Mouse (Mus musculus) small intestine, adult 2 months (tissue): ENCODE results near the gene Polr3g. TPM values are rescaled to one million over a fixed set of nuclear protein-coding genes. Genes with fewer than 3 reads are reported as not detected.
"Not testable (repeated sequence)": the region's sequence is repeated elsewhere in the genome, so short reads cannot be mapped to it uniquely, and the experiment has no call there.

Source experiments
- H3K27ac ChIP-seq: fragments of 200-500 bp; 2 replicates; pipeline ENCODE4 v1.5.1; 2012; ENCODE audit warnings: low read depth, low read length, control low read depth, inconsistent platforms; ENCODE audit not compliant: insufficient read depth
- H3K27me3 ChIP-seq: fragments of 200-500 bp; 2 replicates; pipeline ENCODE4 v1.6.1; 2012; ENCODE audit warnings: mild to moderate bottlenecking, moderate library complexity, low read length, inconsistent platforms; ENCODE audit not compliant: control insufficient read depth, insufficient read depth
- H3K36me3 ChIP-seq: fragments of 200-500 bp; 2 replicates; pipeline ENCODE4 v1.6.1; 2012; ENCODE audit warnings: mild to moderate bottlenecking, low read length, control low read depth, inconsistent platforms; ENCODE audit not compliant: control insufficient read depth, insufficient read depth
- H3K4me1 ChIP-seq: fragments of 200-500 bp; 2 replicates; pipeline ENCODE4 v1.6.1; 2012; ENCODE audit warnings: low read length, inconsistent platforms, mixed read lengths; ENCODE audit not compliant: control insufficient read depth, insufficient read depth, insufficient read length
- H3K4me3 ChIP-seq: fragments of 200-500 bp; 2 replicates; pipeline ENCODE4 v1.5.1; 2012; ENCODE audit warnings: low read depth, mild to moderate bottlenecking, control low read depth, inconsistent platforms, low read length, moderate library complexity
- CTCF ChIP-seq: fragments of 200-500 bp; IDR thresholded peaks from 2 replicates; pipeline ENCODE4 v1.5.1; 2012; ENCODE audit warnings: low read depth, mild to moderate bottlenecking, control low read depth, inconsistent platforms, low read length, moderate library complexity, mixed read lengths; ENCODE audit not compliant: insufficient replicate concordance, insufficient read length; ENCODE audit errors: extremely low read depth
- POLR2A ChIP-seq: fragments of 200-500 bp; IDR thresholded peaks from 2 replicates; pipeline ENCODE4 v1.6.1; 2012; ENCODE audit warnings: low read depth, mild to moderate bottlenecking, control low read depth, inconsistent platforms, low read length, moderate library complexity
- WGBS: fragments of 180-500 bp; shearing (Covaris S2); methylation state at CpG from one replicate; pipeline ENCODE4 v1.1.7; 2018; 5-methylcytosine and 5-hydroxymethylcytosine counted together
- polyA plus RNA-seq: library from polyadenylated mRNA; depleted of rRNA; stranded (reverse); fragments of >200 nt; gene quantifications from 2 replicates; pipeline ENCODE4 v1.2.3, GENCODE M21; 2012

Polr3g gene
- polyA plus RNA-seq, 1 experiment: 4.2 TPM

- TF ChIP-seq POLR2A: no peak
- no peak for TF ChIP-seq CTCF
- WGBS: 80% methylated on average over 12 of the region's 12 CpGs
- Histone ChIP-seq H3K4me3 (no peak overlapping the region), H3K27ac (no peak overlapping the region), H3K4me1 (peaks cover 5% of the 10 kb centered on the region; the same call in 1 of the 2 replicates), H3K27me3 (no peaks in the 10 kb centered on the region), H3K36me3 (peaks cover 28% of the 10 kb centered on the region)
Measured at GRCm38 (mm10) chr13:81663566-81664330, 47.1 kb downstream of the Polr3g start.

GRCm38 (mm10) chr13:81658053-81658752 is 52.6 kb downstream of the Polr3g start:
- TF ChIP-seq POLR2A: no peak
- Histone ChIP-seq H3K27ac (peak overlapping the region; percentile 95), H3K4me1 (peaks cover 2% of the 10 kb centered on the region; the same call in 1 of the 2 replicates), H3K27me3 (no peaks in the 10 kb centered on the region), H3K36me3 (no peaks in the 10 kb centered on the region), H3K4me3 (peak overlapping the region; percentile 84)
- WGBS: under 1% methylated on average over 21 of the region's 21 CpGs

- peak within 1 kb of the TSS; percentile 84 for H3K4me3 ChIP-seq
- H3K27me3 ChIP-seq: no peaks in the 10 kb centered on the region
- H3K27ac ChIP-seq: peak within 1 kb of the TSS; percentile 95
- TF ChIP-seq CTCF: no peak
- peak; percentile 79 for TF ChIP-seq POLR2A
- H3K36me3 ChIP-seq: no peaks in the 10 kb centered on the region
- H3K4me1 ChIP-seq: peaks cover 2% of the 10 kb centered on the region; the same call in 1 of the 2 replicates
- WGBS: under 1% methylated on average over 68 of the region's 73 CpGs
Measured at GRCm38 (mm10) chr13:81657351-81658052, 53.3 kb downstream of the Polr3g start, which contains the start of gene Lysmd3. Lysmd3 (plus strand) TSS chr13:81657663.

GRCm38 (mm10) chr13:81657008-81657350 is 53.8 kb downstream of the Polr3g start:
- Histone ChIP-seq H3K4me3 (peak overlapping the region; percentile 84), H3K27ac (peak overlapping the region; percentile 78), H3K4me1 (peaks cover 2% of the 10 kb centered on the region; the same call in 1 of the 2 replicates), H3K27me3 (no peaks in the 10 kb centered on the region), H3K36me3 (no peaks in the 10 kb centered on the region)
- WGBS: 21% methylated on average over 5 of the region's 5 CpGs
- TF ChIP-seq CTCF: no peak
- TF ChIP-seq POLR2A: no peak

GRCm38 (mm10) chr13:81656091-81656850 is 54.5 kb downstream of the Polr3g start:
- no peaks in the 10 kb centered on the region for H3K36me3 ChIP-seq
- TF ChIP-seq POLR2A (no peak), CTCF (no peak)
- H3K27me3 ChIP-seq: no peaks in the 10 kb centered on the region
- WGBS: 56% methylated on average over 14 of the region's 14 CpGs
- H3K4me1 ChIP-seq: peaks cover 1% of the 10 kb centered on the region; the same call in 1 of the 2 replicates
- H3K4me3 ChIP-seq: no peak overlapping the region
- H3K27ac ChIP-seq: no peak overlapping the region

GRCm38 (mm10) chr13:81650382-81650781 is 60.4 kb downstream of the Polr3g start:
- H3K27ac ChIP-seq, H3K4me3 ChIP-seq, H3K4me1 ChIP-seq, H3K36me3 ChIP-seq, H3K27me3 ChIP-seq: not testable (repeated sequence)
- WGBS: 75% methylated on average over 5 of the region's 6 CpGs
